Mouse (Mus musculus): ENCODE measurements at regions not wholly inside any gene's neighbourhood (a gene's known extent, or its start where the extent isn't known, plus 50 kb on each side); places are given as distances from the start of the nearest gene placed in this dataset.

- DNase-seq, result no peak
Observed at GRCm38 (mm10) chr15:36427334-36427733, 580.2 kb downstream of the Zfp706 start.

DNA sequence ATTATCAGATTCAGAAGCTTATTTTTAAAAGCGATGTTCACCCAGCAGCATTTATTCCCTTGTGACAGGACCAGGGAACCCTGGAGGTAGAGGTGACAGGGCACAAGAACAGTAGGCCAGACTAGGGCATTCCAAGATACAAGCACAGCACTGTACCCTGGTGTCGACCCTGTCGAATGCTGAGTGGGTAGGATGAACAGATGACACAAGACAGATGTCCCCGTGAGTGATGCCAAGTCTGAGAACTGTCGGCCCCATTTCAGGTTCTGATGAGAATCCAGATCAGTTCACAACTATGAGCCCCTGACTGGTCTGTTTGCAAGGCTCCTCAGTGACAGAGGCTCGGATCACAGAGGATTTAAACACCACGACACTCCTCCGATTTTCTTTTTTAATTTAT is 581.7 kb downstream of the Zfp706 start:
- no peak for DNase-seq

DNA sequence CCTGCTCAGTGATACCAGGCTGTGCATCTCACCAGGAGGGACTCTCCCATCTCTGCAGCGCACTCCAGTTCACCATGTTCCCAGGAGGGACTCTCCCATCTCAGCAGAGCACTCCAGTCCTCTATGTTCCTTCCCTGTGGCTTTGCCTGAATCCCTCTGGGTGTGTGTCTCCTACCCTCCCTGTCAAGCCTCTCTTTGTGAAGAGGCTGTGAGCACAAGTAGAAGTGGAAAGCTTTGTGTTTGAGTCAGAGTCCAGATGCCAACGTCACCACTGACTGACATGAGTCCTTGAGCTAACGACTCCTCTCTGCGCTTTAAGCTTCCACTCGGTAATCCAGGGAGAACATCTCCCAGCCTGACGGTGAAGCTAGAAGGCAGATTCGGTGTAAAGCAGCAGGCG is 583.5 kb downstream of the Zfp706 start:
- DNase-seq, result no peak

DNA sequence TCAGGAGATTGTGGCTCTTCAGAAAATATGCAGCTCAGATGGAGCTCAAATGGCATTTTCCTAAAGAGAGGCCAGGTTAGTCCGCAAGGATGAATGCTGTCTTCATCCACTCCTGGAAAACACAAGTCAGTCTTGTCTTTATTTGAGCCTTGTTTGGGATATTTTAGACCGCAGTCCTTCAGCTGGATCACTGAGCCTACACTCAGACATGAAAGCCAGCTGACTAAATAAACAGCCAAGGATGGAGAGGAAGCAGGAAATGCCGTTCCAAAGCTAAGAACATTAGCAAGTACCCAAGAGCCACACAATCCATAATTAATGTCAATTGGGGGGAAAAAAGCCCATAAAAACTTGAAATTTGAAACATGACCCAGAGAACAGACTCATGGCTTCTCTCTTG is 584.8 kb downstream of the Zfp706 start:
- DNase-seq, result no peak

- no peak for DNase-seq
Observed at GRCm38 (mm10) chr15:36419943-36420480, 587.6 kb downstream of the Zfp706 start.

DNA sequence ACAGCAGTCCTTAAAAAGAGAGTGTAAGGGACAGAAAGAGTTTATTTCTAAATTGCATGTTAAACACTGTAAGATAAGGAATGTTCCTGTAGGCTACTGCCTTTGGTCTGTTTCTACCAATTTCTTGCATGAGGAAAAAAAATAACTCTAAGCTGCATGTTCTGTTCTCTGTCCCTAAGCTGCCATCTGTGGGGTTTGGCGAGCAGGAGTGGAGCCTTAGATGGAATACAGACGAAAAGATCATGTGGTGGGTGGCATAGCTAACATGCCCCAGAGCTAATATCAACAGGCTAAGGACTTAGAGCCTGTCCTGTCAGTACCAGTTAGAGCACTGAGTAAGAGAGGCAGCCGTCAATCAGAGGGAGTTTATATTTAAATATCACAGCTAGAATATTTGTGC is 590.1 kb downstream of the Zfp706 start:
- no peak for DNase-seq

DNA sequence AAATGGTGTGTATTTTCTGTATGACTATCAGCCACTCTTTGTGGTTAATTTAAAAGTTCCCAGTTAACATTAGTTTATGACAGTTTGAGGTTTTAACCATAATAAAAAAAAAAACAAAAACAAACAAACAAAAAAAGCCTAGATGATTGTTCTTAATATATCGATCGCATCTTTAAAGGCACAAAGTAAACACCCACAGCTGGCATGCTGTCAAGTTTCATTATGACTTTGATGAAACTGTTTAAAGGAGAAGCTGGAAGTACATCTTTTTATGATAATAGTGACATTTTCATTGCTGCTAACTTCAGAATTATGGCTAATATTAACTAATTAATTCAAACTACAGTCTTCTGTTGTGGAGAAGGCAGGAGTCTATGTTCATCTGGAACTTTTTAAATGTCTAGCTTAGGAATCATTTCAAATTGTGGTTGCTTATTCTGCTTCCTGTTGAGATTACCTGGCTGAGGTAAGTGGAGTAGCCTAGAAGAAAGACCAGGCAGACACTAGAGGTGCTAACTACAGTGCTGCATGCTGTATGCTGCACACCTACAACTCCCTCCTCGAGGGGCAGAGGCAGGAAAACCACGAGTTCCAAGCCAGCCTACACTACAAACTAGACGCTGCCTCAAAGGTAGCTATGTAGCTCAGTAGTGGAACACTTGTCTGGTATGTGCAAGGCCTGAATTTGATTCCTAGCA is 591.9 kb downstream of the Zfp706 start:
- DNase-seq, result no peak

GRCm38 (mm10) chr15:36412016-36412415 is 595.6 kb downstream of the Zfp706 start:
- no peak for DNase-seq

GRCm38 (mm10) chr15:36405446-36405845 is 602.1 kb downstream of the Zfp706 start:
- no peak for DNase-seq

DNA sequence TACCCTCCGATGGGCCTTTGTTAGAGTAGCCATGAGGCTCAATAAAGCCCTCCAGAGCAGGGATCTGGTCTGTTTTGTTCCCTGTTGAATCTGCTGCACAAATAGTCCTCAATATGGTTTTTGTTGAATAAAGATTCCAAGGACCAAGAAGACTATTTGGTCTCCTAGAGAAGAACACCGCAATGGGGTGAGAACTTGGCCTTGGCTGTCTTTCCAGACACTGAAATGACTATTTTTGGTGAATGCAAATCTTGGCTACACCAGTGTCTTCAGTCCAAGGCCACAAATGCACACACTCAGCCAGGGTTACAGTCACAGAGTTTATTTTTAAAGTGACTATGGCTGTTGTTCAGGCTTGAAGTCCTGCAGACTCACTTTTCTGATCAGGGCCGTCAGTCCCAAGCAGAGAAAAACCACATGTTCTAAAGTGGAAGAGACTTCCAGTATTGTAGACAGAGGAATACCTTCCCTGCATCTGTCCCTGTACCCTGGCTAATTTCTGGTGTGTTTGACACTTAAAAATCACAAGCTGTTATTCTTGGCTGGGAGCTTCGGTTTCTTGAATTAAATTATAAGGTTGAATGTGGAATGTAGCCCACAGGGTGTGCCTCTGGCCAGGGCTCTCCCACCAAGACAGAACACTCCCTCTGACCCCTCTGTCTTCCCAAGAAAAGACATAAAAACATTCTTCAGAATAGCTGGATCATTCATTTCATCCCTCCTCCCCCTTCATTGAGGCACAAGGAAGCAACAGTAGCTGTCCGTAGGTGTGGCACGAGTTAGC is 604.0 kb downstream of the Zfp706 start:
- no peak for DNase-seq

DNA sequence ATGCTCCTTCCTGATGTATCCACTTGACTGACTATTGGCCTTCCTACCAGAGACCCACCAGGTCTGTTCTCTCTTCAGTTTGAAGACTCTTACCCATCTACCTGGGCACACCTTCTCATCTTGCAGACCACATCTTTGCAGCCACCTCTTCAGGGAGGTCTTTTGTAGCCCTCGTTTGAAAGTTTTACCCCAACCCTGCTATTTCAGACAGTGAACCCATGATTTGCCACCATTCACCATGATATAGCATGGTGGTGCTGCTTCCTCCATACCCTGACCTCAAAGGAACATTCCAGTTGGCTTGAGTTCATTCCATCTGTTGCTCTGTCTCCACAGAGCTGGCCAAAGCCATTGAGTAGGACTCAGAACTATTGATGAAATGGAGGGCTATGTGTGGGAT is 605.5 kb downstream of the Zfp706 start:
- DNase-seq, result no peak

DNA sequence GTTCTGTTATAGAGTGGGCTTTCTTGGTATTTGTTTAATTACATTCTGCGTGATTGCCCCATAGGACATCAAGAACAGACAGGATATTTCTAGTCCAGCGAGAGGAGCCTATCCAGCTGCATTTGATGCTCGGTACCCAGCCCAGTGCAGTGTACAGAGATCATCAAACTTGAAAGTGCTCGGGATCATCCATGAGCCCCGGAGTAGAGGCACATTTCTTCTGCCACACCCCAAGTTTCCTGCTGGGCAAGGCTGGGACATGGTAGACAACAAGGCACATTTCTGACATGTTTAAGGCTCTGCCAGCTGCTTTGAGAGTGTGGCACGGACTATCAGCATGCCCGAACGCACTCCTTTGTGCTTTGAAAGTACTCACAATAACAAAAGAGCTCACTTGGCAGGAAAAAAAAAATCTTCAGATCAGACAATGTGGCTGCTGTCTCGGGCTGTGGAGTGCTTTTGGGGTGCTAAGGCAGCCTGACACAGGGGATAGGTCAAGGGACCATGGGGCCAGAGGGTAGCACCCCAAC is 607.2 kb downstream of the Zfp706 start:
- no peak for DNase-seq

GRCm38 (mm10) chr15:36399355-36400012 is 608.1 kb downstream of the Zfp706 start:
- DNase-seq, result no peak

DNA sequence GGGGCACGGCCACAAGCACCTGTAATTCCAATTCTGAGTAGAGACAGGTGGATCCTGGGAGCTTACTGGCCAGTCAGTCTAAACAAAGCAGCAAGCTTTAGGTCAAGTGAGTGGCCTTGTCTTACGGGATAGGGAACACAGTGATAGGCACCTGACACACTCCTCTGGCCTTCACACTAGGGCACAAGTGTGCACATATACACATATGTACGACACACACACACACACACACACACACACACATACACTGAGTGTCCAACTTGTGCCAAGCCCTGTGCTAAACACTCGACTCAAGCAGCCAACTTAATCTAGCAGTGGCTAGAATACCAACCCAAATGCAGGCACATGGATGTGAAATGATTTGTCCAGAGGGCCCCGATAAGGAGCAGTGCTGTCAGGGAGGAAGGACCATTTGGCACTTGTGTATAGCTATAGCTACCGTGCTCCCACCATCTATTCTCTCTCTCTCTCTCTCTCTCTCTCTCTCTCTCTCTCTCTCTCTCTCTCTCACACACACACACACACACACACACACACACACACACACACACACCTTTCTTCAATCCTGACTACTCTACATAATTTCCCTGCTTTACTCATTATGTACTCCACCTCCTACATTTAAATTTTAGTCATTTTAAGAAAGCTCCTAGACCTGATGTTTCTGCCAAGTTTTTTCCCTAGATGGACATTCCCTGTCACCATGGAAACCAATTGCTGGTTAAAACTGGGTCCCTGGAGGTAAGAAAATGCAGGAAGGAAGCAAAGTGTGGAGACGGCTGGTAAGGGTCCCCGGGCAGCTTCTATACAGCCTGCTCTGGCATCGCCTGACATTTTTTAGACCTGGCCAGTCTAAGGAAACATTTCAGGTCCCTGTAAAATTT is 609.2 kb downstream of the Zfp706 start:
- DNase-seq, result no peak

- no peak for DNase-seq
Observed at GRCm38 (mm10) chr15:36396791-36397190, 610.8 kb downstream of the Zfp706 start.

DNA sequence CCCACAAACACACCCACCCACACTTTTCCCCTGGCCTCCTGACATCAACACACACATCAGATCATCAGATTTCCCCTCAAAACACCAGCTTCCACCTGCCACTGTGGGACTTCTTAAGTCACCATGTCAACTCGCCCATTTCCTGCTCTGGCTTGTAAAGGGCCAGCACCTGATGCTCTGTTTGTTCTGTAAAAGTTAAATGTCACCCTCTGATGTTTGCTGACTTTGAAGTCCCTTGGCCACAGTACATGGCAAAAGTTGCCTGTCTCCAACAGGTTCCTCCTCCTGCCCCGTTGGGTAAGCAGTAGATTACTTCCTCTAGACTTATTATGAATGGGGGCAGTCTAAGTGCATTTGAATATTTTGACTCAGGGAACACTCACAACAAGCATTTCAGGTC is 611.3 kb downstream of the Zfp706 start:
- no peak for DNase-seq

GRCm38 (mm10) chr15:36395672-36396050 is 611.9 kb downstream of the Zfp706 start:
- no peak for DNase-seq

DNA sequence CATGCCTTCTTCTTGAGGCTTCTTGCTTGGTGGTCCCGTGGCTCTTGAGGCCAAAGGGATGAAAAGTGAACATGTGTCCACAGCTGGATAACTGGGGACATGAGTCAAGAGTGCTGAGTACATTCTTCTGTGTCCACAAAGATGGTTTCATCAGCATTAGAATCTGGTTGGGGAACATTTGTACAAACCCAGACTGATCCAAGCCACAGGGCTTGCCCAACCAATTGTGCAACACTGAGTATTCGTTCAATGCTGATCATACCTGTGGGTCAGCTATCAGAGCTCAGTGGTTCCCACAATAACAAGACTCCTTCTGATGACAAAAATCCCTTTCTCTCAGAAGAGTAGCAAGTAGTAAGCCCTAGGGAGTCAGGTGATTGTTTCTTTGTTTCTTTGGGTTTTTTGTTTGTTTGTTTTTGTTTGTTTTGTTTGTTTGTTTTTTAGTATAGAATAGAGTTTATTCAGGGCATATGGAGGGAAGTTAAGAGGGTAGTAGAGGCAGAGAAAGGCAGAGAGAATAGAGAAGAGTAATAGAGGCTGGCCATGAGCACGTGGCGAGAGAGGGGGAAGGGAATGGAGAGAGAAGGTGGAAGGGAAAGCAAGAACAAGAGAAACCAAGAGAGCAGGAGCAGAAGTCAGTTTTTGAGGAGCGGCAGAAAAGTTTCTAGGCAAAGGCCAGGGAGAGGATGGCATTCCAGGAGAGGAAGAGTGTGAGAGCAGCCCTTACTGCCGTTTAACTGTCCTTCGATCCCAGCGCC is 612.5 kb downstream of the Zfp706 start:
- DNase-seq, result no peak

- DNase-seq, result no peak
Observed at GRCm38 (mm10) chr15:36389775-36390174, 617.8 kb downstream of the Zfp706 start.

- no peak for DNase-seq
Observed at GRCm38 (mm10) chr15:36381228-36381671, 626.3 kb downstream of the Zfp706 start.

DNA sequence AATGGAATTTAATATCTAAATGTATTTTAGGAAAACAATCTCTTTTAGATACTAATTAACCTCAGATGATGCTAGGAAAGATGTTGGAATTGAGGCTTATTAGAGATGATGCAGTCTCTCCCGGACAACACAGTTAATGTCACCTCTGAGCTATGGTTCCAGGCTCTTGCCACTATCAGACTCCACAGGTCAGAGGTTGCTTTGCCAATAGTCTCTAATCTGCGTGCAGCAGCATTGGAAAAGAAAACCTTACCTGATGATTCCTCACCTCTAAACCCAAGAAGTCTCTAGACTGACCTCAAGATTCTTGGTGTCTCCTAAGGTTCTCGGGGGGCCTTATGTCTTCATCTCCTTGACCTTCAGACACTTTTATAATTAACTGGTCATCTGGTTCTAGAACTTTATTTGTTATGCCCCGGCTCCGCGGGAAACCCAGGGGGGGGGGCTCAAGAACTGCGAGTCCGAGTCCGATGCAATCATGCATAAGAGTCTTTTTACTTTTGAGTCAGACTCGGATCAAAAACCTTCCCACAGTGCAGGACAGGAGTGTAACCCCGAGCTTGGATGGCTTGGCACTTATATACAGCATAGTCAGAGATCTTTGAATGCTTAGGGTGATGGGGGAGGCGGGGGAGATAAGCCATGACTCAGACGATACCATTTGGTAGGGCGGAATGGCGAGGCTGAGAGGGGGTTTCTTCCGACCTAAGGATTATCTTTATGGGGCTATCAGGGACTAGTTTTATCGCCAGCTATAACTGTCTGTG is 626.9 kb downstream of the Zfp706 start:
- DNase-seq, result no peak
